Mouse (Mus musculus): ENCODE measurements around the gene St6galnac3. TPM values are rescaled to one million over a fixed set of nuclear protein-coding genes. Genes with fewer than 3 reads are reported as not detected.
A peak's percentile ranks its signal among the peaks of the same experiment; 100 is the strongest.

Gene St6galnac3
- total RNA-seq, 1 experiment from 2014 or later: 17.1 TPM

DNA sequence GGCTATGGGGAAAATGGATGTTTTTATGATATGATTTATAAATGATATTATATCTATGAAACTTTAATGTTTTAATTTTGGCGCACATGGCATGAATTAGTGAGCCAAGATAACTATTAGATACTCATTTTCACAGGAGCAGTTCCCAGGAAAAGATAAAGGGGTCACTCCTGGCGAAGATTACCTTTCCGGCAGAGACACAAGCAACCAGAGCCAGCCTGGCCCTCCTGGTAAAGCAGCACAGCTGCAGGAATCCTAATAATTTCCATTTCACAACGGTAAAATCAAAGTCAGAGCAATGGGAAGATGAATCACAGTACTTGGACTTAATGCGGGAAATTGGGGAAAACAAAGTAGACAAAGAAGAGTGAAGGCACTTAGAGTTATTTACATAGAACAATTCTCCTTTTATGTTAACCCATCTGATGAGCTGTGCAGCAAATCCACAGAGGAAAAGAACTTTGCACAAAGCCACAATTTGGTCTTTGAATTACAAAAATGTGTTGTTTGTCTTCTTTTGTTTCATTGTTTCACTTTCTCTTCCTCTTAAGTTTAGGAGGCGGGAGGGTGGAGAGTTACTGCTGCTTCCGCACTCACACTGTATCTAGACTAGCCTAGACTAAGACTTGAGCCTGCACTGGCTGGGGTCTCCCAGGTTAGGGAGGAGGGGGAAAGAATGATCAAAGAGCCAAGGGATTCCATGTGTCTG lies 464.6 kb downstream of the St6galnac3 start:
- ATAC-seq (replicated peaks; ENCODE audit: insufficient number of reproducible peaks, low FRiP score, low TSS enrichment, poor library complexity, severe bottlenecking): peak; percentile 66

DNA sequence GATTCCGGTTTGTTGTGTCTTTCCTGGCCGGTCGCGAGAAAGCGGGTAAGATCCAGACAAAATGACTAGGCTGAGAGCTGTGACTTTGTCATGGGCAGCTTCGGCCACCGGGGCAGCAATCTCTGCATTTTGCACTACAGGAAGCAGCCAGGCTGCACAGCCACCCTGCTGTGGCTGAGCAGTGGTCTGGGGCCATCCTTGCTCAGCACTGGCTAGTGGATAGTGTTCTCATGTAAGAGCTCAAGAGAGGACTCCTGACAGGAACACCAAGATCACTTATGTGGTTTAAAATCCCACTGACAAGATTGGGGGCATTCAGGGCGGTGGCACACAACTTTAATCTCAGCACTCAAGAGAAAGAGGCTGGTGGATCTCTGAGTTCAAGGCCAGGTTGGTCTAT lies 469.1 kb downstream of the St6galnac3 start:
- no peak for ATAC-seq (replicated peaks; ENCODE audit: insufficient number of reproducible peaks, low FRiP score, low TSS enrichment, poor library complexity, severe bottlenecking)

DNA sequence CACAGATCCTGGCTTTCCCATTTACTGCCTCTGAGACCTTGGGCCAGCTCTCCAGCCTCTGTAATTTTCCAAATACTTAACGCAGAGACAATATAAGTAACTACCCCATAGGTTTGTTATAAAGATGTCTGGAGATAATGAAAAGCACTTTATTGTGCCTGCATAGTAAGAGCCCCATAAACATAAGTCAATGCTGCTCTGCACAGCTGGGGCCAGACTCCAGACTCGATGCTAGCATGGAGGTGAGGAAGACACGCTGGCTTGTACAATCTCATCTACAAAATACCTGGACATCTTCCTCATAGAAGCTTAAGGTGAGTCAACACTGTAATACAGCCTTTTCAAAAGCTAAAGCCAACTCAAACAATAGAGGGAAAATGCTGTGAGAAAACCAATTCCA lies 473.3 kb downstream of the St6galnac3 start:
- no peak for ATAC-seq (replicated peaks; ENCODE audit: insufficient number of reproducible peaks, low FRiP score, low TSS enrichment, poor library complexity, severe bottlenecking)

DNA sequence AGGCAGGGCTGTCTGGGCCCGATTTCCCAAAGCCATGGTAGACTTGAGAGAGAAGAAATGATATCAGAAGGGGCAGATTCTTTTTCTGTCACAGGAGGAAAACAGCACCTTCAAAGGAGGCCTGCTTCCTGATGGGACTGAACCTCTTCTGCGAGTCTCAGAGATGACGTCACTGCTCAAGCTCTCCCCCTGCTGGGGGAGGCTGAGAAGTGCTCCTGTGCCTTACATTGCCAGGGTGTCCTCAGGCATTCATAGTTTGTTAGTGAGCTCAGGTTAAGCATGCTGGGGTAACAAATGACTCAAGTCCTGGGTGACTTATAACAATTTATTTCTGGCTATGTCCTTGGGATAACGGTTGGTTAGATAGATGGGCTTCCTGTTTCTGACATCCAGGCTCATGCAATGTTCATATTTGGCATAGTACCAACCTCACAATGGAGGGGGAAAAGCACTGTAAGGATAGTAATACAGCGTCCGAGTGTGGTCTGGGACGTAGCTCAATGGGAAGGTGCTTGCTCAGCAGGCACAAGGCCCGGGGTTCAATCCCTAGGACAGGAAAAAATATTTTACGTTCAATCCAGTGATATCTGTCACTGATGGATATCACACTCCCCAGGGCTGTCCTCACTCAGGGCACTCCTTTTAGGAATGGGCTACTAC lies 474.2 kb downstream of the St6galnac3 start:
- peak; percentile 89 for ATAC-seq (replicated peaks; ENCODE audit: insufficient number of reproducible peaks, low FRiP score, low TSS enrichment, poor library complexity, severe bottlenecking)

DNA sequence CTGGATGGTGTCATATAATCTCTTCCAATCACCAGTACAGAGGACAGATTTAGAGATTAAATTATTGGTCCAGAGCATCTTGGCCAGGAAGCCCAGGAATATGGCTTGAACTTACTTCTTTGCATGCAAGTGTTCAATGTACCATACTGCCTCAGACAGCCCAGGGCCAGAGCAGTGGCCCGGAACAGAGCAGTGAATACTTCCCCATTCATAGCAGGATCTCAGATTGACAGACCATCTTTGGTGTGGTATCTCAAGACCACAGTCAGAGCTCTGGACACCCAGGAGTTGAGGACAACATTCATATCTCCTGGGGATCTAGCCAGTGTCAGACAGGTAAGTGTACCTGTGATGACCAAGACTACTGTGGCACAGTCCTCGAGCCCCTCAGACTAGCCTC lies 476.1 kb downstream of the St6galnac3 start:
- ATAC-seq (replicated peaks; ENCODE audit: insufficient number of reproducible peaks, low FRiP score, low TSS enrichment, poor library complexity, severe bottlenecking): no peak

DNA sequence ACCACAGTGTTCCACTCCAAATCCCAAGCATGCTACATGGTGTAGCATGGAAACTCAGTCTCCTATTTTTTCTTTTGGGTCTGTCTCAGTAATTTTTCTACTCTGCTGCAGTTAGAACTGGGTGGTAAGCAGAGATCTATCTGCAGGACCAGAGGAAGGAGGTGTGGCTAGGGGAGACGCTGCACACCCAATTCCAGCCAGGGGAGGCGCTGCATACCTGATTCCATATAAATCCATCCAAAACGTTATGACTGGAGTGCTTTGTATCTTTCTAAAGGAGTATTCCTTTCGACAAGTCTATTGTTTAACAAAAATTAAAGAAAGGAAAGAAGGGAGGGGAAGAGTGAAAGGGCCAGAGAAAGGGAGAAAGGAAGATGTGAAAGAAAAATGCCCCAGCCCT lies 476.9 kb downstream of the St6galnac3 start:
- no peak for ATAC-seq (replicated peaks; ENCODE audit: insufficient number of reproducible peaks, low FRiP score, low TSS enrichment, poor library complexity, severe bottlenecking)

DNA sequence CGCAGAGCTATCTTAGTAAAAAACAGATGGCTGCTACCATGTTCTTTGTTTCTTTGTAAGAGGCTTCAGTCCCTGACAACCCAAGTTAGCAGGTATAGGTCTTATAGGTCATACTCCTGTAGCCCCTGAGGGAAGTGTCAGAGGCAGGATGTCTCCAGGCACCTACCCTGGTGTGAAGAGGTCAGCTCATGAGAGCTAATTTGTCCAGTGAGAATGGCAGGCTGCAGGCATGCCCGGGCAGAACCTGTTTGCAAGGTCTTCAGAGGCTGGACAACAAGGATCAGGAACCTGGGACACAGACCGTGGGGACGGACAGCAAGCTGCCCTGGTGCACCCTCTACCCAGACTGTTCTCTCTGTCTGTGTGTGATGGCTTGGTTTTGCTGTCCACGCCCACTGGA lies 482.4 kb downstream of the St6galnac3 start:
- ATAC-seq (replicated peaks; ENCODE audit: insufficient number of reproducible peaks, low FRiP score, low TSS enrichment, poor library complexity, severe bottlenecking): no peak

DNA sequence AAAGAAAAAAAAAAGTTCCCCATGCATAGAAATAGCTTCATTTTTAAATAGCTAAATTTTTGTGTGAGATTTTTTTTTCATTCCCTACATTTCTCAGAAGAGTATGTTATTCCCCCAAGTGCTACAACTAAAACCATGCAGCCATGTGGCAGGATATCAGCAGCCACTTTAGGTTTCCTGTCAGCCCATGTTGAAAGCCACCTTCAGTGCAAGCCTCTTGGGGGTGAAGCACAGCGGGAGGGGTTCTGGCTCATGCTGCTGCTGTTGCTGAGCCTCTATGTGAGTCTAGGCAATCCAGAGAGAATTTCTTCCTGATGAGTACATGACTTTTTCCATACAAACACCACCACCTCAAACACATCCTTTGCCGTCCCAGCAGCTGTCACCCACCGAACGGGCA lies 483.8 kb downstream of the St6galnac3 start:
- ATAC-seq (replicated peaks; ENCODE audit: insufficient number of reproducible peaks, low FRiP score, low TSS enrichment, poor library complexity, severe bottlenecking): no peak

DNA sequence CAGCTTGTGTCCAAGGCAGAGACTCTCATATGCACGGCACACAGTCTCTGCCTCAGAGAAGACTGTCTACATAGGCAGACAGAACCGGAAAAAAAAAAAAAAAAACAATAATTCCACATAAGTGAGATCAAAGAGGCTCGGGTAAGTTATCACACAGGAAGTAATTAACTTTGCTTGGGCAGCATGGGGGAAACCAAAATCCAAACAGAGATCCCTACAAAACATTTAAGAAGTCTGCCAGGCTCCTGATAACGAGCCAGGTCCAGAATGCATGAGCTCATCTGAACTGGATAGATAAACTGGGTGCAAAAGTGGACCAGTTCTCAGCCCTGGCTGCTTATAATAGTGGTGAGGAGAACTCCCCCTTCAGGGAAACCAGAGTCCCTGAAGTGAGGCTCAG lies 484.6 kb downstream of the St6galnac3 start:
- ATAC-seq (replicated peaks; ENCODE audit: insufficient number of reproducible peaks, low FRiP score, low TSS enrichment, poor library complexity, severe bottlenecking): no peak

DNA sequence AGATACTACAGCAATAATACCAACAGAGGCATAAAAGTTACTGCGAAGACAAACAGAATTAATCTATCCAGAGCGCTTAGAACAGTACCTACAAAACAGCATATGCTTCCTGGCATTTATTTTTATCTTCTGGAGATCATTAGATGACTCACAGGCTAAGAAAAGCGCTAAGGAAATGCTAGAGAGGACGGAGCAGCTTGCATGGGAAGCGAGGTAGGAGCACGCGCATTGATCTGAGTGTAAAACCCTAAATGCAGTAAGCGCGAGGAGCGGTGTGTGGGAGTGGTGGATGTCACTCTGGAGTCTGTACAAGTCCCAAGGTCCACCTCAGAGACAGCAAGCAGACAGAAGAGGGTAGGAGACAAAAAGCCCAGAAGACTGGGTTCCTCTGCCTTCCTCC lies 486.6 kb downstream of the St6galnac3 start:
- ATAC-seq (replicated peaks; ENCODE audit: insufficient number of reproducible peaks, low FRiP score, low TSS enrichment, poor library complexity, severe bottlenecking): no peak

DNA sequence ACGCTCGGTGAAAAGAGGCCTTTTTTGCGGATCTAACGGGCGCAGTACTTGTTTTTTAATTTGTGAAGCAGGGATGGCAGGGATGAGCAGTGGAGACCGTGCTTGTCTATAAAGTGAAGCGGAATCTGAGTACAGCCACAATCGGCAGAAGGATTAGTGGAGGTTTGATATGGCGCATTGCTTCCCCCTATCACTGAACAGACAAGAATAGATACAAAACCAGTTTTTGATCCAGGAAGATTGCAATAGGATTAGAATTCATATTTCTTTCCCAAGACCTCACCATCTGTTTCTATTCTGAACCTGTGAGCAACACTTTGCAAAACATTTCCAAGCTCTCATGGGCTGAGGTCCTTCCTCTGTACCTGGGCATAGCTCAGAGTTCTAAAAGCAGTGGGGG lies 488.7 kb downstream of the St6galnac3 start:
- ATAC-seq (replicated peaks; ENCODE audit: insufficient number of reproducible peaks, low FRiP score, low TSS enrichment, poor library complexity, severe bottlenecking): no peak

DNA sequence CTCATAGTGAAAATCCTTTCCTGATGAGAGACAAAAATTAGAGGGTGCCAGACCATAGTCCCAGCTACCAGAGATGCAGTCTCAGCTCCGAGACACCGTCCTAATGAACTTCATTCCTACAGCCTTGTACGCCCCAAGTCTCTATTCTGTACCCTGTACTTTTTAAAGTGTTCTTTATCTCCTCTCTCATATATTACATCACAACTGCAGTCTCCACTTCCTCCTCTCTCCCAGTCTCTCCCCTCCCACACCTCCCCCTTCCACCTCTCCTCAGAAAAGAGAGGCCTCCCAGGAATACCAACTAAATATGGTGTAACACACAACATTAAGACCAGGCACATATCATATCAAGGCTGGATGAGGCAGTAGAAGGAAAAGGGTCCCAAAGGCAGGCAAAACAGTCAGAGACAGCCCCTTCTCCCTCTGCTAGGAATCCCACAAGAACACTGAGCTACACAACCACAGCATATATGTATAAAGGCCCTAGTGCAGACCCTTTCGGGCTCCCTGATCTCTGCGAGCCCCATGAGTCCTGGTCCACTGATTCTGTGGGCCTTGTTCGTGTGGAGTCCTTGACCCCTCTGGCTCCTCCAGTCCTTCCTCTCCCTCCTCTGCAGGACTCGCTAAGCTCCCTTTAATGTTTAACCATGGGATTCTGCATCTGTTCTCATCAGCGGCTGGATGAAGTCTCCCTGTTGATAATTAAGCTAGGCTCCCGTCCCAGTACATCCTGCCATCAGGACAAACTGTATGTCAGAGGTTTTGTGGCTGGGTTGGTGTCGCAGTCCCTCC lies 502.2 kb downstream of the St6galnac3 start:
- ATAC-seq (replicated peaks; ENCODE audit: insufficient number of reproducible peaks, low FRiP score, low TSS enrichment, poor library complexity, severe bottlenecking): no peak

DNA sequence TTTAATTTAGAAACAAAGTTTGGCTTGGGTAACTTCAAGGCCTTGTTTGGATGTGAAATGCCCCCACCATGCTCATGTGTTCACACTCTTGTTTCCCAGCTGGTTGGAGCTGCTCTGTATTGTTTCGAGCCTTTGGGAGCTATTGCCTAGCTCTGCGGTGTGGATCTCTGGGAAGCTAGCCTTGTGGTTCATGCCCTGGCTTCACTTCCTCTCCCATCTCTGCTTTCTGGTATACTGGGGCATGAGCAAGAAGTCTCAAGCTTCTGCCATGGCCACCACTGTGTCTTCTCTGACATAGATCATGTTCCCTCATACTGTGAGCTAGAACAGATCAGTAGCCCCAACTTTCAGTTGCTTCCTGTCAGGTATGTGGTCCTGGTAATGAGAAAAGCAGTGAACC lies 505.6 kb downstream of the St6galnac3 start:
- no peak for ATAC-seq (replicated peaks; ENCODE audit: insufficient number of reproducible peaks, low FRiP score, low TSS enrichment, poor library complexity, severe bottlenecking)

DNA sequence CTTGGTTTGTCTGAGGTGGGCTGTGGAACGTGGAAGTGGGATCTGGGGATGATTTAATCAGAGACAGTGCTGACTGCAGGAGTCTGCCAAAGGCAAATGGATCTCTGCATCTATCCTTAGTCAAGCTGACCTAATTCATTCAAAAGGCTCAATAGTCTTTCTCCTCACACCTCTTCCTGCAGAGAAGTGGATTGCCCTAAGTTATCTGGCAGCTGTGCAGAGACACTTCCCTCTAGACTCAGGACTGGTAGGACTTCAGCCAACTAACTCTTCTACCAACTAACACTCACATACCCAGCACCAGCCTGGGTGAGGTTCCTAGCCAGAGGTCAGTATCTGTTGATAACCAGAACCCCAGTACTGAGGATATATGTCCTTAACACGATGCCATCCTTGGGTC lies 516.8 kb downstream of the St6galnac3 start:
- no peak for ATAC-seq (replicated peaks; ENCODE audit: insufficient number of reproducible peaks, low FRiP score, low TSS enrichment, poor library complexity, severe bottlenecking)

DNA sequence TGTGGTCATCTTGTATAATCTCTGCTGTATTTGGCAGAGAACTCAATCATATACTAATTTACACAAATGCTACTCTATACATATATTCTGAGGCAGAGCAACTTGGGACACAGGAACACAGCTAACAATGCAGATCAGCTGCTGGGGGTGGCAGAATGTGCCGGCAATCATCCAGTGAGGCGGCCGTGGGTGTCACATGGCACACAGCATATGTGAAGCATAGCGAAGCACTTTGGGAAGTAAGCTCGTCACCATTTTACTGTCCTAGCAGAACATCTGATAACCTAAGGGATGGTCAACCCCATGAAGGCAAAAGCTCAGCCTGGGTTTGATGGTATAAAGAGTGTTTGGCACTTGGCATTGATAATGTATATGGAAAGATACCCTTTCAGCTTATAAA lies 520.9 kb downstream of the St6galnac3 start:
- ATAC-seq (replicated peaks; ENCODE audit: insufficient number of reproducible peaks, low FRiP score, low TSS enrichment, poor library complexity, severe bottlenecking): no peak

DNA sequence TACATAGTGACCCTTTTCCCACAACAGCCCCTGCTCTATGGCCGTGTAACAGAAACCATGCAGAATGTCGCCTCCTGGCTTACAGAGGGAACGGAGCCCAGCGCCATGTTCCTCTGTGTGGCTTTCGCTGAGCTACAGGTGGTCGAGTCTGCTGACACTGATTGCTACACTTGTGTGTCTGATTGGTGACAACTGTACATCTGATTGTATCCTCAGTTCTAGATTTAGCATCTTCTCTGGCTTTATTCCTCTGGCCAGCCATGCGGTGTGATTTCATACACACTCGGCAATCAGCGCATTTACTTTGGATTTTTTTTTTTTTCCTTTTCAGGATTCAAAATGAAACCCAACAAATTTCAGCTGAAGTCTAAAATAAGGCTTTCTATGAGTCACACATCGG lies 523.1 kb downstream of the St6galnac3 start:
- no peak for ATAC-seq (replicated peaks; ENCODE audit: insufficient number of reproducible peaks, low FRiP score, low TSS enrichment, poor library complexity, severe bottlenecking)

DNA sequence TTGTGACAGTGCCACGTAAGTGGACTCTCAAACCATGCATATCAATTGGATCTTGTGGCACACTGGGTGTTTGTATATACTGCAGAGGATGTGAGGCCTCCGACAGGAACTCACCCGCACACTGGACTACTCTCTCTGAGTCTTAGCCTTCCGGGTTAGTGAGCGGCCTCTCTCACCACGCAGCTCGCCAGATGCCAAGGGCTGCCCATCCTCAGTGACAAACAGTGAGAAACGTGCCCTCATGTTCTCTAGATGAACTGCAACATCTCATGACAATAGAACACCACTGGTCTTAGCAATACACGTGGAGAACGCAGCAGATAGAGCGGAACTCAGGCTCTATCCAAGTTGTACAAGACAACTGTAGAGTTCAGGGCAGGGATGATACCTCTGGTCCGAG lies 524.2 kb downstream of the St6galnac3 start:
- no peak for ATAC-seq (replicated peaks; ENCODE audit: insufficient number of reproducible peaks, low FRiP score, low TSS enrichment, poor library complexity, severe bottlenecking)

DNA sequence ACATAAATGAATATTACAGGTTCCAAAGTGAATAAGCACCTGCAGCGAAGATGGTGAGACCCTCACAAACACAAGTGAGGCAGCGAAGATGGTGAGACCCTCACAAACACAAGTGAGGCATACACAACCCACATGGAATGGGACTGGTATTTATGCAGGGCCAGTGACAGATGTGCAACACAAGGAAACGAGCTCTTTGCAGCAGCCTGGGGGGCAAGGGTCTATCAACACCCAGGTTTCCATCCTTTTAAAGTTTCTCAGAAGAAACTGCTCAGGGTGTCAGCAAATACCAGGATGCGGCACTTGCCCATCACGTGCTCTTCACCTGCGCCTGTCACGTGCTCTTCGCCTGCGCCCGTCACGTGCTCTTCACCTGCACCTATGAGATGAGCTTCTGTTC lies 524.9 kb downstream of the St6galnac3 start:
- no peak for ATAC-seq (replicated peaks; ENCODE audit: insufficient number of reproducible peaks, low FRiP score, low TSS enrichment, poor library complexity, severe bottlenecking)

DNA sequence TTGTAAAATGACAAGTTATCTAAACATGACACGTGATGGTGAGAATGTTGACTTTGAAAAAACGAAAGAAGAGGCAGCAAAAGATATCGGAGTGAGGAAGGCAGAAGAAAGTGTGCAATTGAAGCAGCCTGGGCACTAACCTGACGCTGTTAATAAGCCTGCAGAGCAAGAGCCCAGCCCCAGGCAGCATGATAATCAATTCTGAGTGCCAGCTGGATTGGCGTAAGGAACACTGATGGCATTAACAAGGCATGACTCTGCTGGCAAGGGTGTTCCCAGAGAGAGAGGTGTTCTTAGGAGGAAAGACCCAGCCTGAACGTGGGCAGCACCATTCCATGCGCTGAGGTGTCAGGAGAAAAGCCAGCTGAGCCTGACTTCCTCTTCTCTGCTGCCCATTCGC lies 525.7 kb downstream of the St6galnac3 start:
- no peak for ATAC-seq (replicated peaks; ENCODE audit: insufficient number of reproducible peaks, low FRiP score, low TSS enrichment, poor library complexity, severe bottlenecking)

DNA sequence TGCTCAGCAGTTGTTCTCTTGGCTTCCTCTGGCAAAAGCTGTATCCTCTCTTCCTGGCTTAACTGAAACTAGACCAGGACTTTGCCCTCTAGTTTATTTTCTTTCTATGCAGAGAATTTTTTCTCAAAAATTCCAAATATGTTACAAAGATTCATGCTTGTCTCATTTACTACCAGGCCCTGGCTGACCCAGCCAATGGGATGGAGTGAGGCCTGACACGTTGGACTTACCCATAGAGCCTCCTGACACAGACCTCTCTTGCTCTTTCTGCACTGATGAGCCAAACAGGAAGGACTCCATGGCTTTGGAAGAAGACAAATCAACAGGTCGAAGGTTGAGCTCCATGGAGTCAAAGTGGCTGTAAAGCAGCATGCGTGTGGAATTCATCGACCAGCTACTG lies 526.5 kb downstream of the St6galnac3 start:
- ATAC-seq (replicated peaks; ENCODE audit: insufficient number of reproducible peaks, low FRiP score, low TSS enrichment, poor library complexity, severe bottlenecking): no peak

Measured in monocyte, adult 5-6 weeks (primary cell).